Mouse (Mus musculus) intestine, embryonic 15.5 days (tissue): ENCODE measurements around the gene 1700067K01Rik. TPM values are rescaled to one million over a fixed set of nuclear protein-coding genes. Genes with fewer than 3 reads are reported as not detected.
"Not testable (repeated sequence)": the region's sequence is repeated elsewhere in the genome, so short reads cannot be mapped to it uniquely, and the experiment has no call there.

Source experiments
- ATAC-seq: fragments of 200-750 bp; cut with Nextera tagmentation; 2 replicates; pipeline ENCODE4 v1.8.0; 2017; ENCODE audit warnings: moderate TSS enrichment, moderate library complexity
- H3K27ac ChIP-seq: fragments of 300-500 bp; sonication (generic); 2 replicates; pipeline ENCODE4 v1.5.1; 2015; ENCODE audit warnings: mild to moderate bottlenecking, inconsistent platforms
- H3K27me3 ChIP-seq: fragments of 300-500 bp; sonication (generic); replicated peaks from 2 replicates; pipeline ENCODE4 v1.6.1; 2015; ENCODE audit warnings: inconsistent platforms
- H3K36me3 ChIP-seq: fragments of 300-500 bp; sonication (generic); 2 replicates; pipeline ENCODE4 v1.6.1; 2015; ENCODE audit warnings: inconsistent platforms
- H3K4me1 ChIP-seq: fragments of 300-500 bp; sonication (generic); replicated peaks from 2 replicates; pipeline ENCODE4 v1.6.1; 2015; ENCODE audit warnings: inconsistent platforms
- H3K4me2 ChIP-seq: fragments of 300-500 bp; sonication (generic); replicated peaks from 2 replicates; pipeline ENCODE4 v1.6.1; 2015; ENCODE audit warnings: mild to moderate bottlenecking, inconsistent platforms
- H3K4me3 ChIP-seq: fragments of 300-500 bp; sonication (generic); replicated peaks from 2 replicates; pipeline ENCODE4 v1.5.1; 2015; ENCODE audit warnings: inconsistent platforms
- H3K9ac ChIP-seq: fragments of 300-500 bp; sonication (generic); 2 replicates; pipeline ENCODE4 v1.6.1; 2015; ENCODE audit warnings: inconsistent platforms
- H3K9me3 ChIP-seq: fragments of 300-500 bp; sonication (generic); 2 replicates; pipeline ENCODE4 v1.6.1; 2016; ENCODE audit warnings: inconsistent platforms
- WGBS: fragments of 180-500 bp; shearing (Covaris S2); methylation state at CpG from one replicate; pipeline ENCODE4 v1.1.7; 2015; 5-methylcytosine and 5-hydroxymethylcytosine counted together
- polyA plus RNA-seq: library from polyadenylated mRNA; unstranded; fragments of >200 nt; fragmentation: Nextera tagmentation; extraction: Ambion mirVana; gene quantifications from 2 replicates; pipeline ENCODE4 v1.2.1, GENCODE M21; 2015

1700067K01Rik gene
- polyA plus RNA-seq, 1 experiment from 2014 or later, result 0.87 TPM

GRCm38 (mm10) chr8:84003612-84004246, 2.4 kb downstream of the 1700067K01Rik start:
- Histone ChIP-seq H3K4me1 (peaks cover 27% of the 10 kb centered on the region), H3K27me3 (no peaks in the 10 kb centered on the region), H3K27ac (no peak overlapping the region), H3K4me3 (peak overlapping the region; percentile 55; the same call in 1 of the 2 replicates), H3K4me2 (peak overlapping the region; percentile 92), H3K36me3 (peaks cover 4% of the 10 kb centered on the region), H3K9ac (peak overlapping the region; percentile 67; the same call in 1 of the 2 replicates), H3K9me3 (no peaks in the 10 kb centered on the region)
- WGBS, result 75% methylated on average over 6 of the region's 6 CpGs
- no peak for ATAC-seq

- H3K9ac ChIP-seq, result peak overlapping the region; percentile 67
- peak overlapping the region; percentile 55 for H3K4me3 ChIP-seq
- no peaks in the 10 kb centered on the region for H3K9me3 ChIP-seq
- no peaks in the 10 kb centered on the region for H3K27me3 ChIP-seq
- 1% methylated on average over 30 of the region's 30 CpGs for WGBS
- peaks cover 17% of the 10 kb centered on the region for H3K4me1 ChIP-seq
- peaks cover 4% of the 10 kb centered on the region for H3K36me3 ChIP-seq
- ATAC-seq, result peak; percentile 90
- peak overlapping the region; percentile 92 for H3K4me2 ChIP-seq
- peak overlapping the region; percentile 74 for H3K27ac ChIP-seq
These were observed 3.4 kb downstream of the 1700067K01Rik start for GRCm38 (mm10) chr8:84004533-84005201.

GRCm38 (mm10) chr8:84005502-84005901, 4.2 kb downstream of the 1700067K01Rik start:
- not testable (repeated sequence) for H3K4me2 ChIP-seq, H3K9ac ChIP-seq, H3K9me3 ChIP-seq, ATAC-seq, H3K4me3 ChIP-seq, H3K27ac ChIP-seq, H3K36me3 ChIP-seq, H3K27me3 ChIP-seq
- whole genome bisulfite sequencing, result 94% methylated on average over 7 of the region's 7 CpGs
- peaks cover 20% of the 10 kb centered on the region for H3K4me1 ChIP-seq

DNA sequence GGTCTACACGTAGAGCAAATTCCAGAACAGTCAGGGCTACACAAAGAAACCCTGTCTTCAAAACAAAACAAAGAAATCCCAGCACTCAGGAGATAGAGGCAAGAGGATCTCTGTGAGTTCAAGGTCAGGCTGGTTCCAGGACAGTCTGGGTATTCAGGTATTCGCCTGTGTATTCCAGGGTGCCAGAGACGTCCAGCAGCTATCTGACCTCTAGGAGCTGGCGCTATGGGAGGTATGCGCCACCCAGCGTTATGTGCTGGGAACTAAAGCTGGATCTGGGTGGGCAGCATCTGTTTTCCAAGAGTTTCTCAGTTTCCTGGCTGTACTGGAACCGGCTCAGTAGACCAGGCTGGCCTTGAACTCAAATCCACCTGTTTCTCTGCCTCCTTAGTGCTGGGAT, 7.1 kb downstream of the 1700067K01Rik start:
- H3K27ac ChIP-seq, result no peak overlapping the region
- no peak for ATAC-seq
- H3K4me2 ChIP-seq, result no peak overlapping the region
- WGBS, result 32% methylated on average over 7 of the region's 7 CpGs
- H3K9me3 ChIP-seq, result no peaks in the 10 kb centered on the region
- no peak overlapping the region for H3K9ac ChIP-seq
- peaks cover 32% of the 10 kb centered on the region for H3K27me3 ChIP-seq
- H3K36me3 ChIP-seq, result no peaks in the 10 kb centered on the region
- H3K4me3 ChIP-seq, result no peak overlapping the region
- peaks cover 38% of the 10 kb centered on the region for H3K4me1 ChIP-seq

- H3K4me3 ChIP-seq, result no peak overlapping the region
- 1% methylated on average over 11 of the region's 11 CpGs for WGBS
- no peak overlapping the region for H3K9ac ChIP-seq
- H3K9me3 ChIP-seq, result no peaks in the 10 kb centered on the region
- peaks cover 35% of the 10 kb centered on the region for H3K27me3 ChIP-seq
- H3K4me2 ChIP-seq, result peak overlapping the region; percentile 99; the same call in 1 of the 2 replicates
- no peak overlapping the region for H3K27ac ChIP-seq
- peaks cover 30% of the 10 kb centered on the region for H3K4me1 ChIP-seq
- no peaks in the 10 kb centered on the region for H3K36me3 ChIP-seq
- ATAC-seq, result peak; percentile 46
These were observed 8.6 kb downstream of the 1700067K01Rik start for GRCm38 (mm10) chr8:84009876-84010275.

DNA sequence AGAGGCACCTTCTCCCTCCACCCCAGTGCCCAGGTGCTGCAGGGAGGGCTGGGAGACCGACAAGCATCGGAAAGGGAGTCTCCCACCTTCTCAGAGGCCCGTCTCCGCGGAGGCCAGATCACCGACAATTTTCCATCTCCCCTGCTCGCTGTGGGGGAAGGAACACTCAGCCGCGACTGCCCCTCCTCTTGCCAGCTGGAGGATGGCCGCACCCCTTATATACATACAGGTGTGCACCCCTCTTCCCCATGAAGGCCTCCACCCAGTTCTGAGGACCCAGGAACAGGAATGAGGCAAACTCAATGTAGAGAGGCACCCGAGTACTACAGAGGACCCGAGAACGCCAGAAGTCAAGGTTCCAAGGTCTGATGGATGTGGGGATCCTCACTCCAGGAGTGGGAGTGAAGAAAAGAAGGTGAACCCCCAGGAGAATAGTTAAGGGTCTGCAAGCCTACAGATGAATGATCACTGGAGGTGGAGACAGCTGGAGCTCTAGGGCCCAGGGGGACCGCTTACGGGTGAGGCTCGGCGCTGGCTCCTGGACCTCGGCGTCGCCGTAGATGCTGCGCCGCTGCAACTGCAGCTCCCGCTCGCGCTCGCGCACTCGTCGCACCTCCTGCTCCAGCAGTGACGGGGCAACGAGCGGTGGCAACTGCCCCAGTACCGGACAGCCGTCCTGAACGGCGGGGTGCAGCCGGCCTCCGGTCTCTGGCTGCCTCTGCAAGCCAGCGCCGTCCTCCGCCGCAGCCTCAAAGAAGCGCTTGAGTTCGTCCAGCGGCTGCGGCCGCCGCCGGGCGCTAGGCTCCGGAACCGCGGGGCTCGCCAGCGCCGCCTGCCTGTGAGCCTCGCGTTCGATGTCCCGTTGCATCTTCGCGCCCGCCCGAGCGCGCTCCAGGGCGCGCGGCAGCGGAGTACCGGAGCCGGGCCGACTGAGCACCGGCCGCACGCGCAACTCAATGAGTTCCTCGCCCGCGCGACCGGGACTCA, 9.6 kb downstream of the 1700067K01Rik start:
- Histone ChIP-seq H3K9ac (peak overlapping the region; percentile 53), H3K4me3 (peak overlapping the region; percentile 47), H3K36me3 (no peaks in the 10 kb centered on the region), H3K9me3 (no peaks in the 10 kb centered on the region), H3K4me2 (peak overlapping the region; percentile 99), H3K4me1 (peaks cover 27% of the 10 kb centered on the region), H3K27me3 (peaks cover 35% of the 10 kb centered on the region), H3K27ac (peak overlapping the region; percentile 37)
- peak; percentile 68 for ATAC-seq
- WGBS, result 1% methylated on average over 83 of the region's 83 CpGs

DNA sequence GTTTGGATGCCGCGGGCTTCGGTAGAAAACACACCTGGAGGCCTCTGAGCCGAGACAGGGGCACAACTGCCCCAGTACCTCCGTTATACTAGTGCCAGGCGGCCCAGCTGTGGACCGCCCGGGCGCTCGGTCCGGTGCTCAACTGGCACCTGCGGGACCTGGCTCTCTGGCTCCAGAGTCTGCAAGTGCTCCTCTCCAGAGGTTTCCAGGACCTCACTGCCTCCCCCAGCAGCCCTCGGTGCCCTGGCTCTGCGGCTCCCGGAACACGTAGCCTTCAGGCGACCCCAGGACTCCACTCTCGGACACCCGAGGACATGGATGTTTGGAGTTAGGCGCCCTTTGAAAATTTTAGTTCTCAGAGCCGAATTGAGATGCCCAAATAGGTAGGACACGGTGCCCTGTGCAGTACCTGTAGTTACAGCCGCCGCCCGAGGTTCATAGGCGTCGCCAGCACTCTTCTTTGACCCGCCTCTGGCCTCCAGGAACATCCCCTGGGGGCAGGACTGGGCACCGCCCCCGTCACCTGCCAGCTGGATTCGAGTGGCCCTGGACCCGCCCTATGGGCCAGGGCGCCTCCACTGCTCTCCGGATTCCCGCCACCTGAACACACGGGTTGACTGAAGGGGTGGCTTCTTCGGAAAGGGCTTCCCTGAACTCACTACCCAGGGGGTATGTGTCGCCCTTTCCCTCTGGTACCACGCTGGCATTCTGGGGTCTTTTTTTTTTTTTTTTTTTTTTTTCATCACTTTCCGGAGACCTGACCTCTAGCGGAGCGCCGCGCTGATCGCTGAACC, 10.6 kb downstream of the 1700067K01Rik start, which contains the start of gene 2210011C24Rik:
Gene 2210011C24Rik, minus strand, starts transcription at position 467 of the 794 bp plus-strand sequence.
- WGBS, result 1% methylated on average over 44 of the region's 45 CpGs
- H3K27ac ChIP-seq, result peak within 1 kb of the TSS; percentile 37
- H3K36me3 ChIP-seq, result no peaks in the 10 kb centered on the region
- H3K4me3 ChIP-seq, result peak within 1 kb of the TSS; percentile 47
- peaks cover 27% of the 10 kb centered on the region for H3K4me1 ChIP-seq
- no peaks in the 10 kb centered on the region for H3K9me3 ChIP-seq
- ATAC-seq, result peak; percentile 78
- H3K4me2 ChIP-seq, result peak within 1 kb of the TSS; percentile 99
- H3K9ac ChIP-seq, result peak within 1 kb of the TSS; percentile 53
- H3K27me3 ChIP-seq, result peaks cover 35% of the 10 kb centered on the region

GRCm38 (mm10) chr8:84012499-84013165, 11.3 kb downstream of the 1700067K01Rik start:
- Histone ChIP-seq H3K4me3 (peak overlapping the region; percentile 47), H3K36me3 (no peaks in the 10 kb centered on the region), H3K4me1 (peaks cover 27% of the 10 kb centered on the region), H3K9me3 (no peaks in the 10 kb centered on the region), H3K27ac (no peak overlapping the region), H3K4me2 (peak overlapping the region; percentile 99), H3K27me3 (peaks cover 35% of the 10 kb centered on the region), H3K9ac (0 out of 2 replicates have a peak overlapping the region, but pooled peaks have one; percentile 13)
- peak; percentile 20 for ATAC-seq
- WGBS, result 15% methylated on average over 35 of the region's 35 CpGs

- Histone ChIP-seq H3K36me3 (no peaks in the 10 kb centered on the region), H3K9me3 (no peaks in the 10 kb centered on the region), H3K9ac (no peak overlapping the region), H3K27ac (no peak overlapping the region), H3K4me1 (peaks cover 24% of the 10 kb centered on the region), H3K4me2 (no peak overlapping the region), H3K27me3 (peaks cover 26% of the 10 kb centered on the region), H3K4me3 (no peak overlapping the region)
- WGBS, result 95% methylated on average over 5 of the region's 5 CpGs
- ATAC-seq, result no peak
These were observed 14.5 kb downstream of the 1700067K01Rik start for GRCm38 (mm10) chr8:84015833-84016232.

DNA sequence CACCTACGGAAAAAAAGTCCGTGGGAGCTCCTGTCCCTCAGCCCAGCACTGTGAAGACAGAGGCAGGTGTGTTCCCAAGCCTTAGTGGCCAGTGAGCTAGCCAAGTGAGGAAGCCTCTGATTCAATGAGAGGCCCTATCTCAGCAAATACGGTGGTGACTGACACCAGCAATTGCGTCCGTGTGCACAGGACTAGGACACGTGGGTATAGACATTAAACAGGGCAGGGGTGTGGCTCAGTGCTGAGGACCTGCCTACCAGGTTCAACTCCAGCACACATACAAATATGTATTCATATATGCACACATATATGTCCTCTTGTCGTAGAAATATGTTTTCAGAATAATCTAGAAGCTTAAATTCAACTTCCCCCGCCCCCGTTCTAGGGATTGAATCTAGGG, 18.4 kb downstream of the 1700067K01Rik start:
- H3K4me2 ChIP-seq, result no peak overlapping the region
- H3K9me3 ChIP-seq, result no peaks in the 10 kb centered on the region
- H3K4me1 ChIP-seq, result peaks cover 32% of the 10 kb centered on the region
- no peak overlapping the region for H3K9ac ChIP-seq
- 0 out of 2 replicates have a peak, but pooled peaks cover 3% of the 10 kb centered on the region for H3K27me3 ChIP-seq
- H3K4me3 ChIP-seq, result no peak overlapping the region
- H3K27ac ChIP-seq, result no peak overlapping the region
- H3K36me3 ChIP-seq, result no peaks in the 10 kb centered on the region
- no peak; the same call in 1 of the 2 replicates for ATAC-seq
- WGBS, result 71% methylated on average over 9 of the region's 9 CpGs

GRCm38 (mm10) chr8:84021096-84021495, 19.8 kb downstream of the 1700067K01Rik start, which contains the start of gene Palm3:
Gene Palm3 (plus strand): TSS chr8:84021471.
- H3K36me3 ChIP-seq, result no peaks in the 10 kb centered on the region
- H3K9ac ChIP-seq, result no peak within 1 kb of the TSS
- H3K4me3 ChIP-seq, result peak within 1 kb of the TSS; percentile 27
- peak within 1 kb of the TSS; percentile 42 for H3K27ac ChIP-seq
- H3K9me3 ChIP-seq, result no peaks in the 10 kb centered on the region
- H3K27me3 ChIP-seq, result 0 out of 2 replicates have a peak, but pooled peaks cover 5% of the 10 kb centered on the region
- WGBS, result 6% methylated on average over 18 of the region's 18 CpGs
- H3K4me2 ChIP-seq, result peak within 1 kb of the TSS; percentile 56
- peak; percentile 74 for ATAC-seq
- H3K4me1 ChIP-seq, result peaks cover 37% of the 10 kb centered on the region
